Mouse (Mus musculus) embryonic facial prominence, embryonic 15.5 days (tissue): ENCODE measurements around the gene Gm20388. TPM values are rescaled to one million over a fixed set of nuclear protein-coding genes. Genes with fewer than 3 reads are reported as not detected.

Source experiments
- ATAC-seq: fragments of 200-750 bp; cut with Nextera tagmentation; 2 replicates; pipeline ENCODE4 v1.8.0; 2017; ENCODE audit warnings: low read depth, moderate TSS enrichment; ENCODE audit not compliant: insufficient number of reproducible peaks, low FRiP score, low TSS enrichment
- H3K27ac ChIP-seq: fragments of 300-500 bp; sonication (generic); replicated peaks from 2 replicates; pipeline ENCODE4 v1.5.1; 2015; ENCODE audit warnings: mild to moderate bottlenecking, inconsistent platforms
- H3K27me3 ChIP-seq: fragments of 300-500 bp; sonication (generic); 2 replicates; pipeline ENCODE4 v1.6.1; 2015; ENCODE audit warnings: inconsistent platforms
- H3K36me3 ChIP-seq: fragments of 300-500 bp; sonication (generic); 2 replicates; pipeline ENCODE4 v1.6.1; 2015; ENCODE audit warnings: mild to moderate bottlenecking, inconsistent platforms
- H3K4me1 ChIP-seq: fragments of 300-500 bp; sonication (generic); 2 replicates; pipeline ENCODE4 v1.6.1; 2015; ENCODE audit warnings: inconsistent platforms
- H3K4me2 ChIP-seq: fragments of 300-500 bp; sonication (generic); replicated peaks from 2 replicates; pipeline ENCODE4 v1.6.1; 2015; ENCODE audit warnings: mild to moderate bottlenecking, inconsistent platforms
- H3K4me3 ChIP-seq: fragments of 300-500 bp; sonication (generic); replicated peaks from 2 replicates; pipeline ENCODE4 v1.5.1; 2015; ENCODE audit warnings: mild to moderate bottlenecking, inconsistent platforms
- H3K9ac ChIP-seq: fragments of 300-500 bp; sonication (generic); 2 replicates; pipeline ENCODE4 v1.6.1; 2015; ENCODE audit warnings: inconsistent platforms
- H3K9me3 ChIP-seq: fragments of 300-500 bp; sonication (generic); replicated peaks from 2 replicates; pipeline ENCODE4 v1.6.1; 2016; ENCODE audit warnings: inconsistent platforms
- WGBS: fragments of 180-500 bp; shearing (Covaris S2); methylation state at CpG from one replicate; pipeline ENCODE4 v1.1.7; 2015; 5-methylcytosine and 5-hydroxymethylcytosine counted together
- polyA plus RNA-seq: library from polyadenylated mRNA; unstranded; fragments of >200 nt; fragmentation: Nextera tagmentation; extraction: Ambion mirVana; gene quantifications from 2 replicates; pipeline ENCODE4 v1.2.1, GENCODE M21; 2015

Gm20388 gene
- polyA plus RNA-seq, 1 experiment from 2014 or later: 8.0 TPM

- peaks cover 8% of the 10 kb centered on the region; the same call in 1 of the 2 replicates for H3K36me3 ChIP-seq
- H3K9ac ChIP-seq: no peak overlapping the region
- H3K27me3 ChIP-seq: no peaks in the 10 kb centered on the region
- H3K4me3 ChIP-seq: no peak overlapping the region
- H3K4me1 ChIP-seq: peaks cover 40% of the 10 kb centered on the region
- H3K27ac ChIP-seq: peak overlapping the region; percentile 44; the same call in 1 of the 2 replicates
- ATAC-seq: 0 out of 2 replicates have a peak, but pooled peaks have one; percentile 8
- no peaks in the 10 kb centered on the region for H3K9me3 ChIP-seq
- 64% methylated on average over 14 of the region's 14 CpGs for WGBS
- no peak overlapping the region for H3K4me2 ChIP-seq
Observed at GRCm38 (mm10) chr8:122635878-122636802, 2725.5 kb downstream of the Gm20388 start.

- H3K4me3 ChIP-seq: no peak overlapping the region
- no peaks in the 10 kb centered on the region for H3K27me3 ChIP-seq
- H3K9ac ChIP-seq: no peak overlapping the region
- peaks cover 8% of the 10 kb centered on the region; the same call in 1 of the 2 replicates for H3K36me3 ChIP-seq
- no peak overlapping the region for H3K4me2 ChIP-seq
- H3K27ac ChIP-seq: peak overlapping the region; percentile 39; the same call in 1 of the 2 replicates
- ATAC-seq: peak; percentile 41; the same call in 1 of the 2 replicates
- no peaks in the 10 kb centered on the region for H3K9me3 ChIP-seq
- peaks cover 46% of the 10 kb centered on the region for H3K4me1 ChIP-seq
- 48% methylated on average over 9 of the region's 9 CpGs for WGBS
Observed at GRCm38 (mm10) chr8:122636803-122637175, 2726.1 kb downstream of the Gm20388 start.

- no peak overlapping the region for H3K4me2 ChIP-seq
- no peak overlapping the region for H3K4me3 ChIP-seq
- peaks cover 51% of the 10 kb centered on the region for H3K4me1 ChIP-seq
- peaks cover 8% of the 10 kb centered on the region; the same call in 1 of the 2 replicates for H3K36me3 ChIP-seq
- no peaks in the 10 kb centered on the region for H3K27me3 ChIP-seq
- no peaks in the 10 kb centered on the region for H3K9me3 ChIP-seq
- WGBS: 88% methylated on average over 9 of the region's 9 CpGs
- no peak overlapping the region for H3K9ac ChIP-seq
- no peak for ATAC-seq
- H3K27ac ChIP-seq: peak overlapping the region; percentile 39; the same call in 1 of the 2 replicates
Observed at GRCm38 (mm10) chr8:122637230-122637629, 2726.6 kb downstream of the Gm20388 start.

- Histone ChIP-seq H3K27ac (no peak overlapping the region), H3K27me3 (no peaks in the 10 kb centered on the region), H3K9ac (no peak overlapping the region), H3K4me2 (no peak overlapping the region), H3K36me3 (peaks cover 3% of the 10 kb centered on the region; the same call in 1 of the 2 replicates), H3K9me3 (no peaks in the 10 kb centered on the region), H3K4me3 (no peak overlapping the region), H3K4me1 (peaks cover 56% of the 10 kb centered on the region)
- 65% methylated on average over 16 of the region's 16 CpGs for WGBS
- no peak for ATAC-seq
Observed at GRCm38 (mm10) chr8:122638601-122639000, 2728.0 kb downstream of the Gm20388 start.

GRCm38 (mm10) chr8:122639521-122640248 lies 2729.0 kb downstream of the Gm20388 start:
- 21% methylated on average over 16 of the region's 16 CpGs for WGBS
- no peak overlapping the region for H3K4me3 ChIP-seq
- no peak overlapping the region for H3K9ac ChIP-seq
- no peaks in the 10 kb centered on the region for H3K9me3 ChIP-seq
- H3K27ac ChIP-seq: peak overlapping the region; percentile 63
- ATAC-seq: peak; percentile 72
- no peaks in the 10 kb centered on the region for H3K27me3 ChIP-seq
- H3K4me2 ChIP-seq: peak overlapping the region; percentile 11; the same call in 1 of the 2 replicates
- no peaks in the 10 kb centered on the region for H3K36me3 ChIP-seq
- peaks cover 56% of the 10 kb centered on the region for H3K4me1 ChIP-seq

GRCm38 (mm10) chr8:122640825-122641224 lies 2730.2 kb downstream of the Gm20388 start:
- no peak for ATAC-seq

GRCm38 (mm10) chr8:122641406-122641805 lies 2730.8 kb downstream of the Gm20388 start:
- no peak for ATAC-seq
- H3K4me1 ChIP-seq: peaks cover 54% of the 10 kb centered on the region
- H3K4me3 ChIP-seq: no peak overlapping the region
- H3K27me3 ChIP-seq: no peaks in the 10 kb centered on the region
- H3K9me3 ChIP-seq: no peaks in the 10 kb centered on the region
- no peak overlapping the region for H3K4me2 ChIP-seq
- no peak overlapping the region for H3K27ac ChIP-seq
- H3K9ac ChIP-seq: no peak overlapping the region
- H3K36me3 ChIP-seq: no peaks in the 10 kb centered on the region
- 52% methylated on average over 15 of the region's 15 CpGs for WGBS

More at GRCm38 (mm10) chr8:122640825-122641224, 2730.2 kb downstream of the Gm20388 start:
- peaks cover 56% of the 10 kb centered on the region for H3K4me1 ChIP-seq
- no peaks in the 10 kb centered on the region for H3K36me3 ChIP-seq
- H3K27me3 ChIP-seq: no peaks in the 10 kb centered on the region
- no peak overlapping the region for H3K27ac ChIP-seq
- H3K4me3 ChIP-seq: no peak overlapping the region
- H3K4me2 ChIP-seq: no peak overlapping the region
- H3K9me3 ChIP-seq: no peaks in the 10 kb centered on the region
- no peak overlapping the region for H3K9ac ChIP-seq
- 79% methylated on average over 4 of the region's 4 CpGs for WGBS

- Histone ChIP-seq H3K27me3 (no peaks in the 10 kb centered on the region), H3K9ac (no peak overlapping the region), H3K4me2 (no peak overlapping the region), H3K9me3 (no peaks in the 10 kb centered on the region), H3K4me1 (peaks cover 47% of the 10 kb centered on the region), H3K27ac (no peak overlapping the region), H3K36me3 (no peaks in the 10 kb centered on the region), H3K4me3 (no peak overlapping the region)
- ATAC-seq: no peak
- WGBS: 52% methylated on average over 9 of the region's 9 CpGs
Observed at GRCm38 (mm10) chr8:122642071-122642470, 2731.4 kb downstream of the Gm20388 start.

DNA sequence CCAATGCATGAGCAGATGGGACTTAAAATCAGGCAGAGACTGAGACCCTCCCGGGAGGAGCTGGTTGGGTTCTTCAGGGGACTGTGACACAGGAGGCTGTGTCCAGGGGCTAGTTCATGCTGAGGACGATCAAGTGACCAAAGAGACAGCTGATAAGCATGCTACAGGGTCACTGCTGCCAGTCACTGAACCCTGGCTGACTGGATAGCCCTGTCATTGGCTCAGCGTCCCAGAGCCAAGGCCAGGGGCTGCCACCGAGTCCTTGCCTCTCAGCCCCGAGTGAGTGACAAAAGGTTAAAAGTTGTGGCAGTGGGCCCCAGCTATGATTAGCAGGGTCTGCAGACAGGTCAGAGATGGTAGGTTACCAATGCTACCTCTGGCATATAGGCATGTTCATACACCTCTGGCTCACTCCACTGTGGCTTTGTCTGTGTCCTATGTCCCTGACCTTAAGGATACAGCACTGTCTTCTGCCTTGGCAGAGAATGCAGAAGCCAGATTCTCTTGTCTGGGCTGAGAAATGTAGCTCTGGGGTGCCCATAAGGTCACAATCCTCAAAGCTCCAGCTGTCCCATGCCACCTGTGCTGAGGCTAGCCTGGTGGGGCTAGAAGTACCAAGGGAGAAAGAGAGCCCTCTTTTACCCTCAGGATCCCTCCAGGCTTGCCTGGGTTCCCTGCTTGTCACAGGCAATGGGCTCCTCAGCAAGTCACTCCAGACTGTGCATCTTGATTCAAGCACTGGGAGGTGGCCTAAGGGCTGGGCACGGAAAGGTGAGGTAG lies 2733.7 kb downstream of the Gm20388 start:
- WGBS: 64% methylated on average over 6 of the region's 6 CpGs
- Histone ChIP-seq H3K36me3 (no peaks in the 10 kb centered on the region), H3K4me2 (no peak overlapping the region), H3K9me3 (no peaks in the 10 kb centered on the region), H3K9ac (no peak overlapping the region), H3K4me3 (no peak overlapping the region), H3K27me3 (no peaks in the 10 kb centered on the region), H3K4me1 (peaks cover 45% of the 10 kb centered on the region), H3K27ac (no peak overlapping the region)
- ATAC-seq: no peak

- Histone ChIP-seq H3K9ac (no peak overlapping the region), H3K36me3 (no peaks in the 10 kb centered on the region), H3K4me3 (no peak overlapping the region), H3K27ac (no peak overlapping the region), H3K27me3 (no peaks in the 10 kb centered on the region), H3K4me1 (peaks cover 33% of the 10 kb centered on the region), H3K4me2 (no peak overlapping the region), H3K9me3 (no peaks in the 10 kb centered on the region)
- 80% methylated on average over 16 of the region's 16 CpGs for WGBS
- ATAC-seq: no peak
Observed at GRCm38 (mm10) chr8:122646337-122646736, 2735.7 kb downstream of the Gm20388 start.
